Mouse (Mus musculus) olfactory bulb, adult 2 months (tissue): ENCODE results near the gene Gm20696.

Experiments
- CTCF ChIP-seq: fragments of 200-500 bp; IDR thresholded peaks from 2 replicates; pipeline ENCODE4 v1.5.1; 2012; ENCODE audit warnings: low read depth, mild to moderate bottlenecking, low read length, moderate library complexity; ENCODE audit not compliant: insufficient read depth
- POLR2A ChIP-seq: fragments of 200-500 bp; IDR thresholded peaks from 2 replicates; pipeline ENCODE4 v1.6.1; 2012; ENCODE audit warnings: mild to moderate bottlenecking, low read depth, low read length, moderate library complexity; ENCODE audit not compliant: insufficient read depth

- no peak for TF ChIP-seq CTCF
- no peak for TF ChIP-seq POLR2A
Measured at GRCm38 (mm10) chr6:99624542-99624941, 42.1 kb downstream of the Gm20696 start.
